Mouse (Mus musculus) urinary bladder, postnatal 4 days (tissue): ENCODE measurements at regions not wholly inside any gene's neighbourhood (a gene's known extent, or its start where the extent isn't known, plus 50 kb on each side); places are given as distances from the start of the nearest gene placed in this dataset.
A peak's percentile ranks its signal among the peaks of the same experiment; 100 is the strongest.
"Not testable (repeated sequence)": the region's sequence is repeated elsewhere in the genome, so short reads cannot be mapped to it uniquely, and the experiment has no call there.

ENCODE experiments used
- DNase-seq, 2 experiments: peaks; one replicate each; pipeline ENCODE4 v3.0.0; 2021 to 2022; ENCODE audit warnings: low spot score in 2 of 2

DNA sequence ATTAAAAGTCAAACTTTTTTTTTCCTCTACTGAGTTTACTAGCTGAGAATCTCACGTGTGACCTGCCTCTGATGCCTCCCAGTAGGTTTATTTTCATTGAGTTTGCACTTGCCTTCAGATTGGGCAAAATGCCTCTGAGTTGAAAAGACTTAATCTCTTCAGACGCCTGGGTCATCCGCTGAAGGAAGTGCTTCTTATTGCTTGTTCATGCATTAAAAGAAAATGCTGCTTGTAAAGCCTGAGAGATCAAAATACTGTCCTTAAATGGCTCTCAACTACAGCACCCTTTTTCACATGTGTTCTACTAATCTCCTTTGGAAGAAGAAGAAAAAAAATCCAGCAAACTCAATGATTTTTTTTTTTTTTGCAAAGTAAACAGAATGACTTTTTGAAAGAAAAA, 351.5 kb downstream of the Kcnh5 start:
- DNase-seq: no peak

DNA sequence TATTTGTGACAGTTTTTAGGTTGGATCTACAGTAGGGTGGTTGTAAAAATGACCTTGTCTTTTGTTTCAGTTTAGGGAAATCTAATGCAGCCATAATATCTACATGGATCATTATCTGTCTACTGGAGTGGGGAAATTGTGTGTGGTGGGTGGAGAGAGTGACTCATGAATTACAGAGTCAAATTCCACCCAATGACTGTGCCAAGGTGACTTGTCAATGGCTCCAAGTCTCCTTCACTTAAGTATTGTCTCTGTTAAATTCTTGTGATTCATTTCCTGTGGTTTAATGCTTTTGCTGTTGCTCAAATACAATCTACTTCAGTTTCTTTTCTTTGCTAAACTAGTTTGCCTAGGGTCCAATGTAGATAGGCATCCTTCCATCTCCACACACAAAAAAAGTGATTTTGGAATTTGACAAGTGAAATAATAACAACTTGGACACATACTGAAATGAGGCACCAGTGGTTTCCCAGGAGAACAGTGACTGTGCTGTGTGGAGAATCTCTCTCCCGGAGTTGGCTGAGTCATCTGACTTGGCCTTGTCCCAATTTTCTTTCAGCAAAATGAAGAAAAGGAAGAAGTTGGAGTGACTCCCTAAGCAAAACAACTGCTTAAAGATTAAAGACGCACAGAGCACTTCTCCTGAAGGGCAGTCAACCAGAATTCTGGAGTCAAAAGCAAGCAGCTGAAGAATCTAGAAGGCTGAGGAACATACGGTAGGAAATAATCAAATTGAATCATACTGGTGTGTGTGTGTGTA, 352.2 kb downstream of the Kcnh5 start:
- peak in 1 of 2 experiments; percentile 23 for DNase-seq

DNA sequence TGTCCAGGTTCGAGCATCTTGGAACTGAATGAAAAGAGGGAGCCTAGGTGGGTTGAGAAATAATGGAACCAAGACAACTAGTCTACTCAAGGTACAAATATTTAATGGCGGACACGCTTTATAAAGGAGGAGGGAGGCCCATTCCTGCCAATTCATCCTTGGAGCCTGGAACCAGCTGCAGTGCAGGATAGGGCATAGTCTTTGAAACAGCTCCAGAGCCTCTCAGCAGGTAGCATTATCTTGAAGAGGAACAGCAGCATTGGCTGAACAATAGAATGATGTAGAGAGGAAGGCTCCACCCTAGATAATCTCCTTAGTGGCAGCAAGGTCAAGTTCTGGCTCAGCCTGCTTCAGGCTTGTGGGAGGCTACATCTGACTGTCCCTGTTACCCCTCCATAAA, 361.0 kb downstream of the Kcnh5 start:
- DNase-seq: not testable (repeated sequence)

GRCm38 (mm10) chr12:74808571-74808970, 368.6 kb downstream of the Kcnh5 start:
- DNase-seq: not testable (repeated sequence)

DNA sequence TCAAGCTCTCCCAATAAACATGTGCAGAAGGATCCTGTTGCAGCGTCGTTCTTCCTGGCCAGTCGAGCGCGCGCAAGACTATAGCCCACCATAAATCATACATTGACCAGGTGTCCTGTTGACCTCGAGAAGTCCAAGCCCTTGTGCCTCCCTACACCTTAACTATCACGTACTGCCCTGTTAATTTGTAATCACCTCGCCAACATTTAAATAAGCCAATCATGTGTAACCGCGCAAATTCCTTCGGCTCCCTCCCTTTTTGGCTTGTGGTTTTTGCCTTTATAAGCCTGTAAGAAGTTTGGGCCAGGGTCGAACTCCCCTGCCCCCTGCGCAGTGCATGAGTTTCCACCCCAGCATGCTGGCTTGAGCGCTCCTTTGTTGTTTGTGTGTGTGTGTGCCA, 369.2 kb downstream of the Kcnh5 start:
- not testable (repeated sequence) for DNase-seq

DNA sequence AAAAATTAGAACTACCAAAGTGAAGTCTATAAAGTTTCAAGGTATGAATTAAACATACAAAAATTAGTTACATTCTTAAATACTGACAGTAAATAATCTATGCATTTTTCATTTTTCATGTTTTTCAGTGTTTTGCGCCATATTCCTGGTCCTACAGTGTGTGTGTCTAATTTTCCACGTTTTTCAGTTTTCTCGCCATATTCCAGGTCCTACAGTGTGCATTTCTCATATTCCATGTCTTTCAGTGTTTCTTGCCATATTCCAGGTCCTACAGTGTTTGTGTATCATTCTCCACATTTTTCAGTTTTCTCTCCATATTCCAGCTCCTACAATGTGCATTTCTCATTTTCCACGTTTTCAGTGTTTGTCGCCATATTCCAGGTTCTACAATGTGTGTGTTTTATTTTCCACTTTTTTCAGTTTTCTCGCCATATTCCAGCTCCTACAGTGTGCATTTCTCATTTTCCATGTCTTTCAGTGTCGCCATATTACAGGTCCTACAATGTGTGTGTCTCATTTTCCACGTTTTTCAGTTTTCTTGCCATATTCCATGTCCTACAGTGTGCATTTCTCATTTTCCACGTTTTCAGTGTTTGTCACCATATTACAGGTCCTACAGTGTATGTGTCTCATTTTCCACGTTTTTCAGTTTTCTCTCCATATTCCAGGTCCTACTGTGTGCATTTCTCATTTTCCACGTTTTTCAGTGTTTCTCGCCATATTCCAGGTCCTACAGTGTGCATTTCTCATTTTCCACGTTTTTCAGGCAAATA, 373.2 kb downstream of the Kcnh5 start:
- DNase-seq: peak; percentile 24 to 62

GRCm38 (mm10) chr12:74792036-74792435, 385.1 kb downstream of the Kcnh5 start:
- DNase-seq: no peak

DNA sequence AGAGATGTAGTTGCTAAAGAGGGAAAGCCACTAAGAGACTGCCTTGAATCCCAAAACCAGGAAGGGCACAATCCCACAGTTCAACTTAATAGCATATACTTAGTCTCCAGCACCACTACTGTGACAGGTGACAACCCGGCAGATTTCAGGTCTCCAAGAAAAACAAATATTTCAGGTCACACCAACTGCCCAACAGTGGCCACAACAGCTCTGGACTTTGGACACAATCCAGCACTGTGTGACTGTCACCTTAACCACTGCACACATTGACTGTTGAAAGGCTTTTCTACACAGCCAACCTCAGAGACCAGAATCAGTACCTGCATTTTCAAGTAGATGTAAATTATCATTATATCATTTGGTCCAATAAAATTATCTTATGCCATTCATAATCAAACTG, 414.8 kb downstream of the Kcnh5 start:
- no peak for DNase-seq

DNA sequence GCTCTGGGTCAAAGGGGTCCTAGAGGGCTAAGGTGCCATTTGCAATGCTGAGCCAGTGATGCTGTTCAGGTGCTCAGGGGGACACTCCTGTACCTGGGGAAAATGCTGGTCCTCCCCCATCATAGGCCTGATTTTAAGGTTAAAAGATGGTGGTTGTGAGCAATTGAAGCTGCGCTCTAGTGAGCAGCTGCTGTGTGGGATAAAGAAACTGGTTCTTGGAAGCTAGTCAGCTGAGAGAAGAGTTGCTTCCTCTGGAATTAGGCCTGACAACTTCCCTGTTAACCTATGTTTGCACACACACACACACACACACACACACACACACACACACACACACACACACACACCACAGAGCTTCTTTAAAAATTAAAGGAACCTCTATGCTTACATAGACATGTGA, 428.9 kb upstream of the Gm11042 start:
- no peak for DNase-seq

DNA sequence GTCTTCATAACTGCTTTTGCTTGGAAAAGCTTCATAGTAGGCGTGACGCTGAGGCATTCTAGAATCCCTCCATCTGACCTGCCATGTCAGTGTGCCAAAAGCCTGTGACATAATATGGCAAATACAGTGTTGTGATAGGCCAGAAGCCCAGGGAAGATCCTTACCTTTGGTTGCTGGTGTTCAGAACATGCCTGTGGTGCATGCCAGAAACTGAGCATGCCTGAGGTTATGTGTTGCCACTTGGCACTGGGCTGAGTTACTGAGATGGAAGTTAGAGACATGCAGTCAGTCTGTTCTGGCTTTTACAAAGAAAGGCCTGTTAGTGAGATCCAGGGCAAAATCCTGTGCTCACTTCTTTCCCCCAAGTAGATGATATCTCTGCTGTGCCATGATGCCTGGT, 412.7 kb upstream of the Gm11042 start:
- DNase-seq: no peak

GRCm38 (mm10) chr12:74679149-74679548, 363.0 kb upstream of the Gm11042 start:
- DNase-seq: no peak

DNA sequence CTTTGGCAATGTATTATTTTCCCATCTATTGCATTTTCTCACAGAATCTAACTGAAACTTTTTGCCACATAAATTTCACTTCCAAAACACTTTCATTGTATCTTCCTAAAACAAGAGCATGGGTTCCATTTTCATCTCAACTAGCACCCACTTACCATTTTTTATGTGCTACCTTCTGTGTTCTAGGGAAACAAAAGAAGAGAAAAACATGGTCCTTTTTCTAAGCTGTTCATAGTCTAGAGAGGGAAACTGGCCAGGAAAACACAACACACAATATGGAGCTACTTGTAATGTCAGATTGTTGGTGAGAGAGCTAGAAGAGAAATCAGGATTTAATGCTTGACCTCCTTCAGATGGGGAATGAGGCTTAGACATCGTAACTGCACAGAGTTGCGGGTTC, 361.6 kb upstream of the Gm11042 start:
- no peak for DNase-seq

DNA sequence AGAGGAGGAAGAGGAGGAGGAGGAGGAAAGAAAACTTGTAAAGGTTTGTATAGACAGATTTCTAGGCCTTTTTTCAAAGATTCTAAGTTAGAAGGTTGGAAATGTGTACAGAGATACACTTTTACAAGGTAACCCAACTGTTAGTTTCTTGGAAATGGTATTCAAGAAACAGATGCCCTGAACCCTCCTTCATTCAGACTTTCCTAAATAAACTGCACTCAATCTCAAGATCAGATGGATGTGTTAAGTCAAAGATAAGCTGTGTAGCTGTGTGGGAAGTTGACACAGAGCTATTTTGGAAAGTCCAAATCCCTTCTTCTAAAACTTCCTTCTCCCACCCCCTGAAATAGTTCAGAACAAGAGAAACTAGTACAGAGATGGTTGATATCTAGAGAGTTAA, 342.2 kb upstream of the Gm11042 start:
- no peak for DNase-seq

DNA sequence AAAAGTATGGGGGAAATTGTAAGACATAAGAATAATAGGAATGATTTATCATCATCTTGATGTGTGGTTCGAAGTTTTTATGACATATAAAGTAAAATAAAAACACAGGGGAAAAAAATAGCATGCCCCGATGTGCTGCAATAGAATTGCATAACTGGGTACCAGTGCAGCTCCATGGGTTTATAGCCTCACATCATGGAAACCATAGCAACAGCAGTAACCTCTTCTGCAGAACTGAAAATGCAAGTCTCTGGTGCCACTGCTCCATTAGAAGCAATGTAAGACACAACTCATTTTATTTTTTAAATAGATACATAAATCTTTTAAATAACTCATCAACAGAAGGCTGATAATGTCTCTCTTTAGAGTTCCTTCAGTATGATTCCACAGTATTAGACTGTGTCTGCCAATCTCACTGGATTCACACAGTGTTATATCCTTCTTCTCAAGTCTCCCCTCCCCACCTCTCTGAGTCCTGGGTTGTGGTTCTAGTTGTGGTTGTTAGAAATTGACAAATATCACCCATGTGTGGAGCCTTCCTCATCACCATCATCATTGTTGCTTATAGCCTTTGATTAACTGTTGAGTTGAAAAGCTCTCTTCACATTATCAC, 340.9 kb upstream of the Gm11042 start:
- no peak for DNase-seq

GRCm38 (mm10) chr12:74651256-74651655, 335.1 kb upstream of the Gm11042 start:
- DNase-seq: no peak

- DNase-seq: no peak
These were observed 316.6 kb upstream of the Gm11042 start for GRCm38 (mm10) chr12:74632827-74633226.

- DNase-seq: no peak
These were observed 279.0 kb upstream of the Gm11042 start for GRCm38 (mm10) chr12:74595208-74595607.

GRCm38 (mm10) chr12:74554599-74554998, 238.4 kb upstream of the Gm11042 start:
- no peak for DNase-seq

DNA sequence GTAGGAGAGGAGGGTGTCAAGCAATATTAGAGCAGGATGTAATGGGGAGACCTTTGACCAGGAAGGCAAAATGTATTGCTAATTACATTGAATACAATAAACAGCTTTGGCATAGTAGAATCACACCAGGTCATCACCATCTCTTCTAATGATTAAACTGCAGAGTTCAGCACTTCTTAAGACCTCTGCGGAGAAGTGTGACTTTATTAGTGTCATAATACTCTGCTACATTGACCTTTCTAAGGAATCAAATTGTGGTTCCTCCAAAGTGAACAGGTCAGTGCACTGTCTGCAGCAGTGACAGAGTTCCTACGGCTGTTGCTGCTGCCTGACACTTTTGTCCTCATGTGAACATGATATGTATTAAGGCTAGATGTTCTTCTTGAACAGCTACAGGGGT, 228.0 kb upstream of the Gm11042 start:
- no peak for DNase-seq

DNA sequence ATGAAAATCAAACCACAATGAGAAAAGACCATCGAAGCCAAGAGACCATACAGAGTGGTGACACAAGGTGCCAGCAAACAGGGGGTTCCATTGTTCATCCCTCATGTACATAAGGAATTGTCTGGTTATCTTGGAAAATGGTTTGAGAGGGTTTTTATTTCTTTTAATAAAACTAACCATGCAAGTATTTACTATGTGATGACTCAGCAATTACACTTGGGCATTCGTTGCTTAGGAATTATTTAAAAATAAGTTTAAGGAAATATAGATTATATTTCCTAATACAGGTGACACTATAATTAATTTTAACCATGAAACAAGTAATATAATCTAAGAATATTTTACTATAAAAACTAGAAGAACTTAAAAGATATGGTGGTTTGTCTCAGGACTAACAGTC, 218.7 kb upstream of the Gm11042 start:
- no peak for DNase-seq

DNA sequence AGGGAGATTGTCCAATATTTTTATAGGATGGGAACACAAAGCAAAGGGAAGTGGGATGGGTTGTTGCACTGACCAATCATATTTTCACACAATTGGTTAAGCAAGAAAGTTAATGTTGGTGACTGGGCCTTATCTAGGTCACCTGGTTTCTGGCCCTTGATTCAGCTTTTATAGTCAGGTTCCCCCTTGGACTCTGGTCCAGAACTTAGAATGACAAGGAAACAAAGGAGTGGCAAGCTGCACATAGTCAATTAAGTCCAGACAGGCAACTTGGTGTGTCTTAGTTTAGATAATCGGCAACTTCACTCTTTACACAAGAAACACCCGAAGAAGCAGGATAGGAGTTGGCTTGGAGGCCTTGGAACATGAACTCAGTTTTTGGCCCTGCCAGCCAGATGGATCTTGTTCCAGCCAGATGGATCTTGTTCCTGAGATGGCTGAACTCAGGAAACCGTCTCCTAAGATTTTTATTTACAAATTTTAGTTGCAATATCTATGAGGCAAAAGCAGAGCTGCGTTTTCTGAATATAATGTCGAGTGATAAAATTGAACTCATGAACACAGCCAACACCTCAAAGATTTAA, 212.9 kb upstream of the Gm11042 start:
- peak in 1 of 2 experiments; percentile 26 for DNase-seq

GRCm38 (mm10) chr12:74527190-74527621, 211.0 kb upstream of the Gm11042 start:
- no peak for DNase-seq
